Mouse (Mus musculus) erythroid progenitor cell, adult 5-6 weeks (primary cell): ENCODE results near the gene Lipe. TPM values are rescaled to one million over a fixed set of nuclear protein-coding genes. Genes with fewer than 3 reads are reported as not detected.
"Not testable (repeated sequence)": the region's sequence is repeated elsewhere in the genome, so short reads cannot be mapped to it uniquely, and the experiment has no call there.

ENCODE experiments used
- ATAC-seq: replicated peaks from 2 replicates; pipeline ENCODE4 v1.8.0; 2016; ENCODE audit warnings: moderate number of reproducible peaks, mild to moderate bottlenecking, moderate TSS enrichment, inconsistent platforms; ENCODE audit not compliant: poor library complexity, low FRiP score, severe bottlenecking
- total RNA-seq, 2 experiments: library from RNA; stranded (forward) in 1 of 2; stranded (reverse) in 1 of 2; fragments of 150-400 nt in 1 of 2; fragments of 186-747, 209-891 nt in 1 of 2; gene quantifications; 2 replicates each; pipeline versions ENCODE4 v1.2.3 to v1.2.4; 2015 to 2017; ENCODE audit warnings: low replicate concordance in 2 of 2

Gene Lipe
- total RNA-seq (2015; ENCODE audit: low replicate concordance) = 1.1 and 10.9 TPM in 2 replicates
- total RNA-seq (2017; ENCODE audit: low replicate concordance) = 0.23 and 13.1 TPM in 2 replicates

- ATAC-seq = no peak
Observed at GRCm38 (mm10) chr7:25398610-25399009, at the start of gene Lipe. Gene Lipe, minus strand, starts transcription at chr7:25398710.

GRCm38 (mm10) chr7:25440816-25441153 lies 42.3 kb upstream of the Lipe start:
- ATAC-seq = no peak

- ATAC-seq = no peak
Observed at GRCm38 (mm10) chr7:25439978-25440815, 41.7 kb upstream of the Lipe start.

GRCm38 (mm10) chr7:25439124-25439822 lies 40.8 kb upstream of the Lipe start:
- ATAC-seq = no peak

- ATAC-seq = no peak
Observed at GRCm38 (mm10) chr7:25436704-25437103, 38.2 kb upstream of the Lipe start.

GRCm38 (mm10) chr7:25436226-25436625 lies 37.7 kb upstream of the Lipe start:
- no peak for ATAC-seq

- ATAC-seq = no peak
Observed at GRCm38 (mm10) chr7:25435546-25435851, 37.0 kb upstream of the Lipe start.

- no peak for ATAC-seq
Observed at GRCm38 (mm10) chr7:25434654-25435545, 36.4 kb upstream of the Lipe start.

GRCm38 (mm10) chr7:25433781-25434560 lies 35.5 kb upstream of the Lipe start:
- no peak for ATAC-seq

- ATAC-seq = no peak
Observed at GRCm38 (mm10) chr7:25433007-25433541, 34.6 kb upstream of the Lipe start.

- 0 out of 2 replicates have a peak, but pooled peaks have one; percentile 19 for ATAC-seq
Observed at GRCm38 (mm10) chr7:25432381-25432780, 33.9 kb upstream of the Lipe start.

- ATAC-seq = no peak
Observed at GRCm38 (mm10) chr7:25429886-25430784, 31.6 kb upstream of the Lipe start.

- ATAC-seq = no peak
Observed at GRCm38 (mm10) chr7:25428321-25428720, 29.8 kb upstream of the Lipe start.

- ATAC-seq = no peak
Observed at GRCm38 (mm10) chr7:25427144-25427543, 28.6 kb upstream of the Lipe start.

GRCm38 (mm10) chr7:25426380-25426779 lies 27.9 kb upstream of the Lipe start:
- not testable (repeated sequence) for ATAC-seq

- ATAC-seq = peak; percentile 54; the same call in 1 of the 2 replicates
Observed at GRCm38 (mm10) chr7:25424429-25424828, 25.9 kb upstream of the Lipe start.

GRCm38 (mm10) chr7:25422286-25422841 lies 23.9 kb upstream of the Lipe start:
- ATAC-seq = no peak

GRCm38 (mm10) chr7:25419943-25420342 lies 21.4 kb upstream of the Lipe start:
- no peak for ATAC-seq
